Mouse (Mus musculus): ENCODE data around the gene Ddost.
A peak's percentile ranks its signal among the peaks of the same experiment; 100 is the strongest.
"Not testable (repeated sequence)": the region's sequence is repeated elsewhere in the genome, so short reads cannot be mapped to it uniquely, and the experiment has no call there.

The Ddost gene

DNA sequence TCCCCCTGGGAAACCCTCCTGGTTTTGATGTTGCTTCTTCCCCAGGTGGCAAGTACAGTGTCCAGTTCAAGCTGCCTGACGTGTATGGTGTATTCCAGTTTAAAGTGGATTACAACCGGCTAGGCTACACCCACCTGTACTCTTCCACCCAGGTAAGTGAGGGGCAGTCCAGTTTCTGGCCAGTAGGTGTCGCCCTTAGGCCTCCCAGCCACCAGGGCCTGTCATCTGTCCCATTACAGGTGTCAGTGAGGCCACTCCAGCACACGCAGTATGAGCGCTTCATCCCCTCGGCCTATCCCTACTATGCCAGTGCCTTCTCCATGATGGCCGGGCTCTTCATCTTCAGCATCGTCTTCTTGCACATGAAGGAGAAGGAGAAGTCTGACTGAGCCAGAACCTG, 7.1 kb downstream of the Ddost start:
- peak; percentile 49 to 84 for DNase-seq (ENCODE audit: low spot score in 2 of 2)

DNA sequence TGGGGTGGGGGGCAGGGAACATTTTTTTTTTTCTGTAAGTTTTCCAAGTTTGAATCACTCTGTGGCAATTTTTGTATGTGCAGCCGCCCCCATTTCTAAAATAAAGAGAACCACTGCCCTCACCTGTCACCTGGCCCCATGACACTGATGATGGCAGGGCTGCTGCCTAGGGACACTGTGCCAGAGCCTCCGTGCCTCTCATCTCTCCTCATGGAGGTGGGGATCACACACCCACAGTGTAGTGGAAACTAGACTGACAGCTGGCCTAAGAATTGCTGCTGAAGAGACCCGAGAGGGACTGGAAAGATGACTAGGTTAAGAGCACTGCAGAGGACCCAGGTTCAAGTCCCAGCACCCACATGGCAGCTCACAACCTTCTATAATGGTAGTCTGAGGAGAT, 7.6 kb downstream of the Ddost start:
- no peak for DNase-seq (ENCODE audit: low spot score in 2 of 2)

DNA sequence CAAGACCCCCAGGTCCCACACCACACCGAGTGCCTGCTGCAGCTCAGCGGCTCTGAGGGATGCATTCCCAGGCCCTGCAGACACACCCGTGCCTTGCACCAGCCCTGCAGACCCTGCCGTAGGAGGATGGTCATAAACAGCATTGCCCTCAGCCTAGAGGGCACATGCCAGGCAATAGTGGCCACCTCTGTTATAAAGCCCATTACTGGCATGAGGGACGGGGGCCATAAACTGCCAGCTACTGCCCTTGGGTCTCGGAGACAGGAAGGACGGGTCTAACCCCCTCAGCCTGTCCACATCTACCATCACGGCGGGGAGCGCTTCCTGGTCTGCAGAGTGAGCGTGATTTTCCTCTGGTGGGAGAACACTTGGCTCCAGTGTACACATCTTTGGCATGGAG, 8.5 kb downstream of the Ddost start:
- no peak for DNase-seq (ENCODE audit: low spot score in 2 of 2)

DNA sequence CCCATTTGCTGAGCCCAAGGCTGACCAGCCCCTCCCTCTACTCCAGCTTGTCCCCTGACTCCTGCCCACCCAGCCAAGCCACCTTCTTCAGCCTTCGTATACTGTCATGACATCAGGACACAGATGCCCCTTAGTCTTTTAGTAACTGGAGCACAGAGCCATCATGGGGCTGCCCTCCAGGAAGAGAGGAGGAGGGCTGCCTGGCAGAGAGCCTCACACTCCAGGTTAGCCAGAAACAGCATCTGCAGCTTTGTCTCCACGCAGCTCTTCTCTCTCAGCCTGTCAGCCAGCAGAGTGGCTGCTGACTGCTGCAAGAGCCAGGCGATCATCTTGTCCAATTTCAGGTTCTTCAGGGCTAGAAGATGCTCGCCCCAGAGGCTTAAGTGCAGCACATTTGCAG, 9.3 kb downstream of the Ddost start:
- DNase-seq (ENCODE audit: low spot score in 2 of 2) = no peak

DNA sequence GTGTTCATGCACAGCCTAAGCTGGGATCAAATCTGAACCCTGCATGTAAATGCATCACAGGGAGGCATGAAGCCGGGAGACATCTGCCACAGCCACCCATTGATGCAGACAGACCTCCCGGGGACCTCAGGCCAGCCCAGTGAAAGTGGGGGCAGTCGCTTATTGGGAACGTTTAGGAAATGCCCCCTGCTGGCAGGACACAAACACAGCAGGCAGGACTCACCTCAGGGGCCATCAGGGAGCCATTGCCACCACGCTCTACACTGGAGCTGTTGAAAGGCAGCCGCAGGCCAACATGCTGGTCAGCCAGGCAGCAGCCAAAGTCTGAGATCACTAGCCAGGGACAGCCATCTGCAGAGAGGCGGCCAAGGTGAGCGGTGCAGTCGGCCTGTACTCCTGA, 11.3 kb downstream of the Ddost start:
- DNase-seq (ENCODE audit: low spot score in 2 of 2) = no peak

DNA sequence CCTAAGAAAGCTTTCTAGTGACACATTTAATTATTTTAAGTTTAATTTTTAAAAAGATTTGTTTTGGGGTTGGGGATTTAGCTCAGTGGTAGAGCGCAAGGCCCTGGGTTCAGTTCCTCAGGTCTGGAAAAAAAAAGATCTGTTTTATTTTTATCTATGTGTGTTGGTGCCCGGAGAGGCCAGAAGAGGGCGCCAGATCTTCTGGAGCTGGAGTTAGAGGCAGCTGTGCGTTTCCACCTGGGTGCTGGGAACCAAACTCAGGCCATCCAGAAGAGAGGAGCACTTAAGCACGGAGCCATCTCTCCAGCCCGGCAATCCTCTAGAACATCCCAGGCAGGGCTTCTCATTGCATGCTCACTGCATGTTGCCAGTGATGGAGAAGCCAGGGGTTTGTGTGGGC, 11.8 kb downstream of the Ddost start:
- DNase-seq (ENCODE audit: low spot score in 2 of 2) = no peak

DNA sequence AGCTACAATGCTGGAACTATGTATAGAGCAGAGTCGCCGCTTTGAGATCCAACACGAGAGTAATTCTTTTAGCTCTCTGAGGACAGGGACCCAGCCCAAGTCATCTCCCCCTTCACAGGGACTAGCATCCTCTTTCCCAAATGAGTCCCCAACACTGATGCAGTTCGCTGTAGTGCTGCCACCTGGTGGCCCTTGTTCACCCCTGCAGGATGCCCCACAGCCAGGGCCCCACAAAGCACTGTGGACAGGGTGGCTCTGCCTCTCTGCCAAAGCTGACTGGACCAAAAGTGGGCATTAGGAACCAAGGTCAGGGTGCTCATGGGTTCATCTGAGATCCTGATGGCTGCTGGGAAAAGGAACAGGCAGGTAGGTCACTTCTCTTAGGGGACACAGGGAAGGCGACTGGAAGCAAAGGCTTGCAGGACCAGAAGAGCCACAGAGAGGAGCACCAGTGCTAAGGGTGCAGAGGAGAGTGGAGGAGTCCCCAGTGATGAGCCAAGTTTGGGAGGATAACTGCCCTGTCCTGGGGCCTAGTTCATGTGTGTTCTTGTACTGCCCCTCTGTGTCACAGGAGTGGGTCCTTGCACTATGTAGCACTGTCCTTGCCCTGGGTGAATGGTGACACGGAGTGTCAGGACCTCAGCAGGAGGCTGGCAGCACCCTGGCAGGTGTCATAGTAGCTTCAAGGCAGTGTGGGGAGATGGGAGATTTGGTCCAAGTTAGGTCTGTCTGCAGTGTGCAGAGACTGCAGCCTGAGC, 14.2 kb downstream of the Ddost start:
- peak; percentile 58 to 87 for DNase-seq (ENCODE audit: low spot score in 2 of 2)

DNA sequence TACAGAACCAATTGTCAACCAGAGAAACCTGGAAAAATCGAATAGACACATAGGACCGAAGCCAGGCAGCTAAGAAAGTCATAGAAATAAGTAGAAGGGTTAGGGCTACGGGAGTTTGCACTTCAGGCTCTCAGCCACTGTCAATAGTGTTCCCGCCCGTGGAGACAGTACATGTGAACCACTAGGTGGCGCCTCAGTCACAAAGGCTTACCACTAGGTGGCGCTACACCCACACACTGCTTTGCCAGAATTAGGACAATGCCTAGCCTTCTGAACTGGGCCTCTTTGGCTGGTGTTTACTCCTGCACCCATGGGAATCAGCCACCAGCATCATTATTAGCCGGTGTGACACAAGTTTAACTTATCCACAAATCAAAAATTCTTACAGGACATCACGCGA, 15.0 kb downstream of the Ddost start:
- DNase-seq (ENCODE audit: low spot score in 2 of 2) = peak; percentile 79 to 93

DNA sequence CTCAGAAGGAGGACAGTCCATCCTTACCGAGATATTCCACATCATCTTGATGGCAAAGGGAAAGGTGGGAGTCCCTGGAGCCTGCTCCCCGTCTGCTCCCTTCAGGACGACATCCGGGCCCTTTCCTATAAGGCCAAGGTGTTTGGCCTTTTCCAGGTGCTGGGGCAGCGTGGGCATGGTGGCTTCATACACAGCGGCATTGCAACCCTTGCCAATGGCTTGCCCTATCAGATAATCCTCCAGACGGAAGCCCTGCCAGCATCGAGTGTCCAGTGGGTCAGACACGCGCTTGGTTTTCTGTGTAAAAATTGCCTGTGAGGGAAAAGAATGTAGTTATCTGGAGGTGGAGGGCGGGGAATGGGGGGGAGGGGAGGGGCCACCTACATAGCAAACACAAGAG, 16.2 kb downstream of the Ddost start:
- no peak for DNase-seq (ENCODE audit: low spot score in 2 of 2)

DNA sequence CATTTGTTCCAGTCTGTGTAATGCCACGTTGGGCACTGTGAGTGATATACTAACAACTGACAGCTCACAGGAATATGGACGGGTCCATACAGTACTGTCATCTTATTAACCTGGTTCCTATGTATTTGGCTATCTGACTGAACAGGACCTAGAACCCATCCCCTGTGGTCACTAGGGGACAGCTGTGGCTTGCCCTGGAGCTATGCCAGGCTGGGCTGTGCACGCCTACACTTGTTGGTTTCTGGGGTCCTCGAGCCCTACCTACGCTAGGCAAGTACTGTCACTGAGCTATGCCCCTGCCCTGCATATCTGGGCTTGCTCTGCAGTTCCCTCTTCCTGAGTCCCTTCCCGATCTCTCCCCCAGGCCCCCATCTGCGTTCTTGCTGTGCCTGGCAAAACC, 17.0 kb downstream of the Ddost start:
- DNase-seq (ENCODE audit: low spot score in 2 of 2) = no peak

DNA sequence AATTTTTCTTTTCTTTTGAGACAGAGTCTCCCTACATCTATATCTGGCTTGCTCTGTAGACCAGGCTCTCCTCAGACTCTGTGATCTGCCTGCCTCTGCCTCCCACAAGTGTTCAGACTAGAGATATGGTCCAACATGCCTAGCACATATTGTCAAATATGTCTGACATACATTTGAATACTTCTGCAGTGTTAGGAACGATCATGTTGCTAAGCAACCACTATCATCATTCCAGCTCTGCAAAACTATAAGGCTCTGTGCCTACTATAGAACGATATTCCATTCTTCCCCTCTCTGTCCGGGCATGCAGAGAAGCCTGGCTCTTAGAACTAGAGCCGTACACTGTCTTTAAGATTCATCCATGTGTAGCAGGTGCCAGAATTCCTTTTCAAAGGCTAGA, 18.2 kb downstream of the Ddost start:
- no peak for DNase-seq (ENCODE audit: low spot score in 2 of 2)

DNA sequence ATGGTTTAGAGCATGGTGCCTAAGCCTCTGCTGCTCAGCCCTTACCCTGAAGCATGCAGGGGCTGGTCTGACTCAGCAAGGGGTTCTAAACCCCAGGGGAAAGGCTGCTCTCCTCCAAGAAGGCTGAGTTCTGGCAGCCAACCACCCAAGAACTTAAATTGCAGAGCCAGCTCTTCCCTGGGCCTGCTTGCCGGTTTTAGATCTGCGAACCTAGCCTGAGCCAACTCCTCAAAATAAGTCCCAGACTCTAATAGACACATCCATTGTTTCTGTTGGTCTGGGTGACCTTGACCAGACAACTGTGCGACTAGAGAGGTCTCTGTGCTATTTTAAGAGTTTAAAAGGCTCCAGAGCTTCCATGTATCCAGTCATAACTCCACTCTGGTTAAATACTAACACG, 19.2 kb downstream of the Ddost start:
- DNase-seq (ENCODE audit: low spot score in 2 of 2) = no peak

DNA sequence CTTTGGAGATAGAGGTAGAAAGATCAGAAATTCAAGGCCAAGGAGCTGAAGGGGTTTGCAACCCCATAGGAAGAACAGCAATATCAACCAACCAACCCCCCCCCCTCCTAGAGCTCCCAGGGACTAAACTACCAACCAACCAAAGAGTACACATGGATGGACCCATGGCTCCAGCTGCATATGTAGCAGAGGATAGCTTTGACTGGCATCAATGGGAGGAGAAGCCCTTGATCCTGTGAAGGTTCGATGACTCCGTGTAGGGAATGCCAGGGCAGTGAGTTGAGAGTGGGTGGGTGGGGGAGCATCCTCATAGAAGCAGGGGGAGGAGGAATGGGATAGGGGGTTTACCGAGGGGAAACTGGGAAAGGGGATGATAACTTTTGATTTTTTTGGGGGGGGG, 19.9 kb downstream of the Ddost start:
- no peak for DNase-seq (ENCODE audit: low spot score in 2 of 2)

DNA sequence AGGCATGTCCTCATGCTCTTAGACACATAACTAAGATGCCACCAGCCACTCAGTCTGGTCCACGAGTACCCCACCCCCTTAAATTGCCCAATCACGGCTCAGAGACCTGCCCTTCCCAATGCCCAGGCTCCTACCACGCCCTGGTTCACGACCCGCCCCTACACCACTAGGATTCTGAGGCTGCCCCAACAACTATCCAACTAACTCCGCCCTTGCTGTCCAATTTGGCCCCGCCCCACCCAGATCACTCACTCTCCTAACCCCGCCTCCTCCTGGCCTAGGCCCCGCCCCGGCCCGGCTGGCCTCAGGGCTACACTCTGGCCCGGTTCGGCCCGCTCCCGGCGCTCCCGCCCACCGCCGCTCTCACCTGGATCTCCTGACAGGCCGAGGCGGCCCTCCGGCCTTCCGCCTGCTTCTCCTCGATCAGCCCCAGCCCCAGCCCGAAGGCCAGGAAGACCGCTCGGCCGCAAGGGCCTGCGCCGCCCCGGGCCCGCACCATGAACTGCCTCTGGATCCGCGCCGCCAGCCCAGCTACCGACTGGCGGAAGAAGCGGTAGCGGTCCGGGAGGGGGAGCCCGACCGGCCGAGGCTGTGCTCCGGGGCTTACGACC, 21.0 kb downstream of the Ddost start:
- DNase-seq (ENCODE audit: low spot score in 2 of 2) = peak; percentile 96 to 97

DNA sequence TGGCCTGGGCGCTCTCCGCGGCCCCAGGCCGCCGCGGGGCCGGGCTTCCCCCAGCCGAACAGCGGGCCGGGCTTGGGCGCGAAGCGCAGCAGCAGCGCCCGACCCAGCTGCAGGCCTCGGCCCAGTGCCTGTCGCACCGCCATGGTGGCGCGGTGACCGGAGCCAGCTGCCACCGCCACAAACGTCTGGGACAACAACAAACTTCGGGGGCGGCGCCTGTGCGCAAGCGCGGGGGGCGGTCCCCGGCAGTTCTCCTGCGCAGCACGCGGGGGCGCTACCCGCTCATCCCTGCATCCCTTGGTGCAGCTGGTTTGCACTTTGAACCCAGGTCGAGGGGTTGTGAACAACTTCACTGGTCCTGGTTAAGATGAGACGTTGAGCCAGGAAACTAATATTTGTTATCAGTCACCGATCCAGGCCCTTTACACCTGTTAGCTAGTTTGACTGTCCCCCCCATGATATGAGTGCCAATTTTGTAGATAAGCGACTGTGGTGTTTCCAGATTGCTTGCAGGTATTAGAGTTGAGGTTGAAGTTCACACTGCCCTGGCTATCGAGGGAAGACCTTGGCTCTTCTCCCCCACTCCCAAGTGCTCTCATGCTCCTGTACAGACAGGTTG, 21.7 kb downstream of the Ddost start, which contains the start of gene Pink1:
Gene Pink1, minus strand, starts transcription at position 231 of the 619 bp plus-strand sequence.
- DNase-seq (ENCODE audit: low spot score in 2 of 2) = peak; percentile 89 to 95

DNA sequence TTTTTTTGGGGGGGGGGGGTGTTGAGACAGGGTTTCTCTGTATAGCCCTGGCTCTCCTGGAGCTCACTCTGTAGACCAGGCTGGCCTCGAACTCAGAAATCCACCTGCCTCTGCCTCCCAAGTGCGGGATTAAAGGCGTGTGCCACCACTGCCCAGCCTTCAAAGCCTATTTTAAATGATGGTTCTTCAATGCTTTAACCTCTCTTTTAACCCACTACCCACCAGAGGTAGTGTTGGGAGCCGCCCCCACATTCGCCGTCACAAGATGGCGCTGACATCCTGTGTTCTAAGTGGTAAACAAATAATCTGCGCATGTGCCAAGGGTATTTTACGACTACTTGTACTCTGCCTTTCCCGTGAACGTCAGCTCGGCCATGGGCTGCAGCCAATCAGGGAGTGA, 22.6 kb downstream of the Ddost start:
- not testable (repeated sequence) for DNase-seq (ENCODE audit: low spot score in 2 of 2)

DNA sequence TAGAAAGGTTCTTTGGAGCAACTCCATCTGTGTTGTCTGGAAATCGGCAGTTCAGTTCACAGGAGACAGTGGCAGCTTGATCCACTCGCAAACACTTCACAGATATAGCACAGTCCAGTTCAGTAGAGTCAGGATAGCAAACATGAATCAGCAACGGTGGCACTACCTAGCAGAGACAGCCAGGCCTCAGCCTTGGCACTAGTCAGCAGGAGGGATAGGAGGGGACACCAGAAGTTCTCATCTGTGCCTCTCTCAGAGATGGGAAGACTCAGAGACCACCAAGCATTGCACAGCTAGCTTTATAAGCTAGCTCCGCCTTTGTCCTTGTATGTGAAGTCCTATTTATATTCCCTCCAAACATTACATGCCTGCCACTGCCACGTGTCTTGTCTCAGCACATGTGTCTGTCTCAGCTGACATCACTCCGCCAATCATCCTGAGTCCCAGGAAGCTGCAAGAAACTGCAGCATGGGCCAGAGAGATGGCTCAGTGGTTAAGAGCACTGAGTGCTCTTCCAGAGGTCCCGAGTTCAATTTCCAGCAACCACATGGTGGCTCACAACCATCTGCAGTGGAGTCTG, 23.5 kb downstream of the Ddost start:
- no peak for DNase-seq (ENCODE audit: low spot score in 2 of 2)

DNA sequence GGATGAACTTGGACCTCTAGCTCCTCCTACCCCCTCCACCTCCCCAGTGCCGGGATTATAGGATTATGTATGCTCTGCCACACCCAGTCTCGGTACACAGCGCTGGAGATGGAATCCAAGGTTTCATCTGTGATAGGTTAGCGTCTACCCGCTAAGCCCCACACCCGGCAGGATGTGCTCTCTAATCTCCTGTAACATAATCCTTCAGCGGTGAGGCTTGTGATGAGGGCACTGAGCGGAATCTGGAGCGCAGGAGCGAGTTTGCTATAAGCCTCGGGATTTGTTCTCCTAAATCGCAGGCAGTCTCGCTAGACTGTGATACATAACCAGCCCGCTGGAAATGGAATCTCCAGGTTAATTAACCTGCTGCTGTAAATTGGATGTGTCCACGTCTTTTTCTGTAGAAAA, 25.7 kb downstream of the Ddost start:
- DNase-seq (ENCODE audit: low spot score in 2 of 2) = no peak

DNA sequence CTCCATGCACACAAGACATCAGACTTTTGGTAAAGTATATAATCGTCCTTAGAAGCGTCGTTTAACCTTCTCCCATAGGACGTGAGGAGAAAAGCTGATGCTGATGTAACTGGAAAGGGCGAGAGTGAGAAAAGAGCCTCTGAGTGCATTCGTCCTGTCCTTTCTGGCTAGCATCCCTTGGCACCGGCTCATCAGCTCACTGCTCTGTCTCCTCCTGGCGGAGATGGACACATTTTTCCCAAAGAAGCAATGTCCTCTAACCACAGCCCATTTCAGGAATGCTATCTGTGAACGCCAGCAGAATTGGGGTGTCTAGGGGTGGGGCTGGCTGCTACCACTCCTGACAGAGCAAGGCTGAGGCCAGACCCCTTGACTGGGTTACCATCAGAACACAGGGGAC, 27.1 kb downstream of the Ddost start:
- no peak for DNase-seq (ENCODE audit: low spot score in 2 of 2)

DNA sequence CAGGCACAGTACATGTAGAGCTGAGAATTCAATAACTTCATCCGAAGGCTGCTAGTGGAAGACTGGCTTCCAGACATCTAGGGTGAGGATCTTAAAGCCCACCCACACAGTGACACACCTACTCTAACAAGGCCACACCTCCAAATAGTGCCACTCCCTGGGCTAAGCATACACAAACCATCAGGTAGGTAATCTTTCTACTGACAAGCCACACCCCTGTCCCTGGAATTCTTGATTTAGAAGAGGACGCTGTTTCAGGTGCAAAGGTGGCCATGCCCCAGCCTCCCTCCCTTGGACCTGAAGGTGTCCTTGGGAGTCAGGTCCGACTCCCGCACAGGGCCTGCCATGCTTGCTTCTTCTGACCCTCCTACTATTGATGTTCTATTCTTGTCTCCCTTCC, 28.6 kb downstream of the Ddost start:
- no peak for DNase-seq (ENCODE audit: low spot score in 2 of 2)

DNA sequence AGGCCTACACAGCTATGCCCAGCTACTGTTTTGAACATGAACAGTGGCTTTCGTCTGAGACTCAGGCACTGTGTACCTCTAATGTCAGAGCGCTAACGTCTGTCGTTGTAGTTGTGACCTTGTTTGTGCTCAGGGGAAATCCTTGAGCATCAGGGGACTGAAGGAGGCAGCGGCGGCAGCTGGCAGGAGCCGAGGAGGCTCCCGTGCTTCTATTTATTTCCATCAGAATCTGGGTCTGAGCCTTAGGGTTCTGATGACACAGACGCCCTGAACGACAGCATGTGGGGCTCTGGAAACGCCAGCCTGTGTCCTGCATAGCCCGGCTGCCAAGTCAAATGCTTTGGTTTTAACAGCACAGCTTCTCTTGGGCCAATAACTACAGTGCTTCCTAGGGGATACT, 30.5 kb downstream of the Ddost start:
- no peak for DNase-seq (ENCODE audit: low spot score in 2 of 2)

DNA sequence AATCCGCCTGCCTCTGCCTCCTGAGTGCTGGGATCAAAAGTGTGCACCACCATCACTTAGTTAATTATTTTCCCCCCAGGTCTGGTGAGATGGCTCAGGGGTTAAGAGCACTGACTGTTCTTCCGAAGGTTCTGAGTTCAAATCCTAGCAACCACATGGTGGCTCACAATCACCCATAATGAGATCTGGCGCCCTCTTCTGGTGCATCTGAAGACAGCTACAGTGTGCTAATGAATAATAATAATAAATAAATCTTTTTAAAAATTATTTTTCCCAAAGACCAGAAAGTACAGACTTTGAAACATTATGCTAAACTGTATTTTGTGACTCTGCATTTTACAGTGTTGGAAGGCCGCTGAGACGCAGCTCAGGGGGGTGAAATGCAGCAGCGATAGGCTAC, 31.1 kb downstream of the Ddost start:
- DNase-seq (ENCODE audit: low spot score in 2 of 2) = no peak

DNA sequence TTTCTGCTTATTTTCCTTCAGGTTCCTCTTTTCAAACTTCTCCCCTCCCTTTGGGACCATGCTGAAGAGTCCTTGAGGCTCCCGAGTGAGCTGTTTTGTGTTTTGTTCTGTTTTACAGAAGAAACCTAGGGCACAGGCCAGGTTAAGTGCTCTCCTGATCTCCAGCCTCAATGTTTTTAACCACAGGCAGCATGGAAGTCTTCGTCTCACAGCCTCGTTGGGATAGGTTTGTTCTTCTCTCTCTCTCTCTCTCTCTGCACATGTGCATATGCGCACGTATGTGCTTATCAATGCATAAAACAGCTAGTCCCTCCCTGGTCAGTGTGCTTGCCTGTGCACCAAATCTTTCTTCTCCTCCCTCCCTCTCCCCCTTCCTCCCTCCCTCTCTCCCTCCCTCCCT, 32.3 kb downstream of the Ddost start:
- DNase-seq (ENCODE audit: low spot score in 2 of 2) = no peak
